Mouse (Mus musculus) G1E (cell line): ENCODE measurements around the gene Aars2. TPM values are rescaled to one million over a fixed set of nuclear protein-coding genes. Genes with fewer than 3 reads are reported as not detected.
A peak's percentile ranks its signal among the peaks of the same experiment; 100 is the strongest.

Experiments used
- ATAC-seq: 2 replicates; pipeline ENCODE4 v1.8.0; 2016; ENCODE audit warnings: mild to moderate bottlenecking; ENCODE audit not compliant: insufficient number of reproducible peaks, poor library complexity, low FRiP score, severe bottlenecking; ENCODE audit errors: extremely low read depth
- DNase-seq: peaks from one replicate; pipeline ENCODE4 v3.0.0; 2012; ENCODE audit warnings: low spot score
- H3K27me3 ChIP-seq: 2 replicates; pipeline ENCODE4 v1.6.1; 2012; ENCODE audit warnings: mild to moderate bottlenecking, low read length, inconsistent platforms; ENCODE audit not compliant: insufficient read depth
- H3K36me3 ChIP-seq: replicated peaks from 2 replicates; pipeline ENCODE3; 2012; ENCODE audit warnings: mild to moderate bottlenecking, inconsistent platforms
- H3K4me1 ChIP-seq: 2 replicates; pipeline ENCODE4 v1.6.1; 2012; ENCODE audit warnings: low read depth, low read length, inconsistent platforms, mixed read lengths; ENCODE audit not compliant: insufficient read depth
- H3K4me3 ChIP-seq: 2 replicates; pipeline ENCODE4 v1.5.1; 2012; ENCODE audit warnings: low read depth, mild to moderate bottlenecking, inconsistent platforms, low read length, moderate library complexity, mixed read lengths
- H3K9me3 ChIP-seq: replicated peaks from 2 replicates; pipeline ENCODE4 v1.6.1; 2012; ENCODE audit warnings: inconsistent platforms
- CTCF ChIP-seq: IDR thresholded peaks from 2 replicates; pipeline ENCODE4 v1.5.1; 2012; ENCODE audit warnings: low read depth, low read length, inconsistent platforms, mixed read lengths
- GATA1 ChIP-seq: IDR thresholded peaks from 2 replicates; pipeline ENCODE4 v1.6.1; 2012; ENCODE audit warnings: borderline replicate concordance, low read length, inconsistent platforms, mixed read lengths
- GATA2 ChIP-seq: IDR thresholded peaks from 2 replicates; pipeline ENCODE4 v1.6.1; 2012; ENCODE audit warnings: low read depth, low read length, inconsistent platforms, borderline replicate concordance
- POLR2AphosphoS5 ChIP-seq: IDR thresholded peaks from 2 replicates; pipeline ENCODE4 v1.6.1; 2012; ENCODE audit warnings: low read depth, low read length, inconsistent platforms; ENCODE audit not compliant: insufficient replicate concordance
- TAL1 ChIP-seq: conservative IDR thresholded peaks from 2 replicates; pipeline ENCODE4 v1.6.1; 2012; ENCODE audit warnings: low read depth, low read length, inconsistent platforms, mixed read lengths
- polyA plus RNA-seq: library from polyadenylated mRNA; stranded (reverse); fragments of >175 nt; gene quantifications from 2 replicates; pipeline ENCODE4 v1.2.3, GENCODE M21; 2012
- total RNA-seq, 2 experiments: library from RNA; stranded (forward) in 1 of 2; stranded (reverse) in 1 of 2; fragments of 200-1000 nt in 1 of 2; fragments of >200 nt in 1 of 2; fragmentation: Nextera tagmentation in 1 of 2; gene quantifications; 2 replicates each; pipeline ENCODE4 v1.2.3; 2014 to 2017

The Aars2 gene
- total and polyA plus RNA-seq, 3 experiments, result 6.8 to 34.7 (median 8.7) TPM

DNA sequence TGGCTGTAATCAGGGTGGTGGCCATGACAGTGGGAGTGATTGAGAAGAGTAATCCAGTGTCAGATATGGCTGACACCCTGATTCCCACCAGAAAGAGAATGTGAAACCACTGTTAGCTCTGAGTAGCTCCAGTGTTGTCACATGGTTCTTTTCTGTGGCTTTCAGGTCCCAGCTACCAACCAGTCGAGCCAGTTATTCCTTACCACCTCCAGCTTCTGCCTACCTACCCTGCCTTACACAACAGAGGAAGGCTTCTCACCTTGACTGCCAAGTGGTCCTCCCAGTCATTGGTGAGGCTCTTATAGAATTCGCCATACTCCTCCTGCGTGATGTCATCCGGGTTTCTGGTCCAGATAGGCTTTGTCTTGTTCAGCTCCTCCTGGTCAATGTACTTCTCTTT lies 63.4 kb downstream of the Aars2 start:
- Histone ChIP-seq H3K27me3 (no peaks in the 10 kb centered on the region), H3K4me1 (peaks cover 78% of the 10 kb centered on the region), H3K36me3 (peaks cover 76% of the 10 kb centered on the region), H3K4me3 (peak overlapping the region; percentile 31; the same call in 1 of the 2 replicates), H3K9me3 (no peaks in the 10 kb centered on the region)
- no peak for ATAC-seq
- TF ChIP-seq GATA2, result no peak
- TF ChIP-seq TAL1, result no peak
- no peak; the same call in 1 of the 2 replicates for TF ChIP-seq POLR2AphosphoS5
- TF ChIP-seq CTCF, result no peak
- no peak for TF ChIP-seq GATA1
- no peak for DNase-seq

Other genes with a start within 250 kb of the Aars2 start
- 73.2 and 78.5 TPM in 2 replicates for gene Cdc5l, start 73.1 kb upstream of the Aars2 start, total RNA-seq (2014; fragmentation: Nextera tagmentation)
- gene Cdc5l, start 73.1 kb upstream of the Aars2 start, total RNA-seq (2017), result 106 and 109 TPM in 2 replicates
- gene Cdc5l, start 73.1 kb upstream of the Aars2 start, polyA plus RNA-seq, result 6.5 and 7.5 TPM in 2 replicates
- not detected in 2 replicates for gene Spats1, start 31.4 kb upstream of the Aars2 start, total RNA-seq (2014; fragmentation: Nextera tagmentation)
- gene Spats1, start 31.4 kb upstream of the Aars2 start, total RNA-seq (2017), result 0.11 and 0.17 TPM in 2 replicates
- not detected in 2 replicates for gene Spats1, start 31.4 kb upstream of the Aars2 start, polyA plus RNA-seq
- not detected in 2 replicates for gene Tcte1, start 16.6 kb downstream of the Aars2 start, total RNA-seq (2014; fragmentation: Nextera tagmentation)
- 0.12 TPM in 1 of 2 replicates, not detected in the other for gene Tcte1, start 16.6 kb downstream of the Aars2 start, total RNA-seq (2017)
- not detected in 2 replicates for gene Tcte1, start 16.6 kb downstream of the Aars2 start, polyA plus RNA-seq
- not detected in 2 replicates for gene Tmem151b, start 42.8 kb downstream of the Aars2 start, total RNA-seq (2014; fragmentation: Nextera tagmentation)
- gene Tmem151b, start 42.8 kb downstream of the Aars2 start, total RNA-seq (2017), result under 0.01 TPM in 1 of 2 replicates, not detected in the other
- gene Tmem151b, start 42.8 kb downstream of the Aars2 start, polyA plus RNA-seq, result not detected in 2 replicates
- 5.1 and 5.9 TPM in 2 replicates for gene Nfkbie, start 48.9 kb downstream of the Aars2 start, total RNA-seq (2014; fragmentation: Nextera tagmentation)
- 11.0 and 11.1 TPM in 2 replicates for gene Nfkbie, start 48.9 kb downstream of the Aars2 start, total RNA-seq (2017)
- 8.6 and 9.2 TPM in 2 replicates for gene Nfkbie, start 48.9 kb downstream of the Aars2 start, polyA plus RNA-seq
- gene Slc35b2, start 57.0 kb downstream of the Aars2 start, total RNA-seq (2014; fragmentation: Nextera tagmentation), result 46.5 and 60.9 TPM in 2 replicates
- 65.9 and 77.1 TPM in 2 replicates for gene Slc35b2, start 57.0 kb downstream of the Aars2 start, total RNA-seq (2017)
- 24.6 and 24.9 TPM in 2 replicates for gene Slc35b2, start 57.0 kb downstream of the Aars2 start, polyA plus RNA-seq
- 1,427 and 1,464 TPM in 2 replicates for gene Hsp90ab1, start 66.4 kb downstream of the Aars2 start, total RNA-seq (2014; fragmentation: Nextera tagmentation)
- 1,152 and 1,547 TPM in 2 replicates for gene Hsp90ab1, start 66.4 kb downstream of the Aars2 start, total RNA-seq (2017)
- gene Hsp90ab1, start 66.4 kb downstream of the Aars2 start, polyA plus RNA-seq, result 681 and 1,104 TPM in 2 replicates
- 107 and 116 TPM in 2 replicates for gene Slc29a1, start 92.8 kb downstream of the Aars2 start, total RNA-seq (2014; fragmentation: Nextera tagmentation)
- 93.5 and 118 TPM in 2 replicates for gene Slc29a1, start 92.8 kb downstream of the Aars2 start, total RNA-seq (2017)
- gene Slc29a1, start 92.8 kb downstream of the Aars2 start, polyA plus RNA-seq, result 143 and 207 TPM in 2 replicates
- not detected in 2 replicates for gene Mymx, start 95.3 kb downstream of the Aars2 start, total RNA-seq (2014; fragmentation: Nextera tagmentation)
- gene Mymx, start 95.3 kb downstream of the Aars2 start, total RNA-seq (2017), result not detected in 2 replicates
- not detected in 2 replicates for gene Mymx, start 95.3 kb downstream of the Aars2 start, polyA plus RNA-seq
- gene Capn11, start 152.5 kb downstream of the Aars2 start, total RNA-seq (2014; fragmentation: Nextera tagmentation), result not detected in 2 replicates
- gene Capn11, start 152.5 kb downstream of the Aars2 start, total RNA-seq (2017), result not detected in 2 replicates
- gene Capn11, start 152.5 kb downstream of the Aars2 start, polyA plus RNA-seq, result not detected in 2 replicates
- 36.2 and 36.8 TPM in 2 replicates for gene Mrpl14, start 179.5 kb downstream of the Aars2 start, total RNA-seq (2014; fragmentation: Nextera tagmentation)
- gene Mrpl14, start 179.5 kb downstream of the Aars2 start, total RNA-seq (2017), result 17.3 and 29.6 TPM in 2 replicates
- gene Mrpl14, start 179.5 kb downstream of the Aars2 start, polyA plus RNA-seq, result 237 and 310 TPM in 2 replicates
- 22.6 and 25.0 TPM in 2 replicates for gene Tmem63b, start 180.1 kb downstream of the Aars2 start, total RNA-seq (2014; fragmentation: Nextera tagmentation)
- gene Tmem63b, start 180.1 kb downstream of the Aars2 start, total RNA-seq (2017), result 8.7 and 9.9 TPM in 2 replicates
- 18.6 and 21.6 TPM in 2 replicates for gene Tmem63b, start 180.1 kb downstream of the Aars2 start, polyA plus RNA-seq
- 11.8 TPM in 1 of 2 replicates, not detected in the other for gene 1600014C23Rik, start 227.0 kb downstream of the Aars2 start, total RNA-seq (2014; fragmentation: Nextera tagmentation)
- 3.6 and 4.4 TPM in 2 replicates for gene 1600014C23Rik, start 227.0 kb downstream of the Aars2 start, total RNA-seq (2017)
- gene 1600014C23Rik, start 227.0 kb downstream of the Aars2 start, polyA plus RNA-seq, result 2.2 and 2.7 TPM in 2 replicates